15 mouse cellular contexts compared by ENCODE assay signal in the genomic region with DNA sequence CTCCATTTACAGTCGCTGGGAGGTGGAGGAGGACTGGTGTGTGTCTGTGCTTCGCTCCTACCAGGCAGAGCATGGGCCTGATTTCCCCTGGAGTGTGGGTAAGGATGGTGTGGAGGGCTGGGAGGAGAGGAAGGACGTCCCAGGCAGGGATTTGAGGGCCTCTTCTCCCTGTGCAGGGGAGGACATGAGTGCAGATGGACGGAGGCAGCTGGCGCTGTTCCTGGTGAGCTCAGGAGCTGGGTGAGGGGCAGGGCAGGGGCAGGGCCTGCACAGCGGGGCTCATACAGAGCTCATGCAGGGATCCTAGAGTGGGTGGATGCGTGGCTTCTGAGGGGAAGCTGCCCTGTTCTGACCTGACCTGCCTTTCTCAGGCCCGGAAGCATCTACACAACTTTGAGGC. TPM values are rescaled to one million over a fixed set of nuclear protein-coding genes. Genes with fewer than 3 reads are reported as not detected.
DNase-seq lines count a peak whose midpoint lies in the region; ATAC-seq and TF ChIP-seq lines count a peak whose summit lies in the region.
"Had no signal": no experiment of that assay in that cellular context is flagged by ENCODE, and none has a peak within 500 bp of the region (broad histone marks: within the 10 kb centered on the region; RNA-seq: fewer than 3 reads in every experiment).

No protein-coding gene starts in this region.

- no peak for TF ChIP-seq POLR2A in heart, adult 2 months (IDR thresholded peaks at IDR 0.05; ENCODE audit: insufficient read depth, low read depth, low read length)

- peak overlapping the region; percentile 19; the same call in 1 of the 2 replicates for H3K27ac ChIP-seq in heart, embryonic 10.5 days
- H3K27ac ChIP-seq in heart, adult 2 months, result no peak overlapping the region
- H3K27ac ChIP-seq in limb, embryonic 12.5 days, result no peak overlapping the region
- no peak overlapping the region for H3K27ac ChIP-seq in limb, embryonic 10.5 days
- H3K27ac ChIP-seq in embryonic facial prominence, embryonic 14.5 days (replicated peaks; ENCODE audit: low read depth, low read length), result no peak overlapping the region
- H3K27ac ChIP-seq in liver, embryonic 16.5 days (ENCODE audit: low read length), result peak overlapping the region; percentile 49; the same call in 1 of the 2 replicates

- no peaks in the 10 kb centered on the region for H3K79me2 ChIP-seq in heart, adult 2 months (replicated peaks; ENCODE audit: control insufficient read depth, insufficient read depth, low read length)

- H3K4me3 ChIP-seq in heart, embryonic 10.5 days, result no peak overlapping the region
- H3K4me3 ChIP-seq in heart, adult 2 months, result no peak overlapping the region
- no peak overlapping the region for H3K4me3 ChIP-seq in limb, embryonic 12.5 days (replicated peaks)
- no peak overlapping the region for H3K4me3 ChIP-seq in limb, embryonic 10.5 days
- no peak overlapping the region for H3K4me3 ChIP-seq in embryonic facial prominence, embryonic 14.5 days (ENCODE audit: low read depth, low read length)
- H3K4me3 ChIP-seq in liver, embryonic 16.5 days (ENCODE audit: low read depth, low read length), result no peak overlapping the region

- H3K27me3 ChIP-seq in heart, embryonic 10.5 days (ENCODE audit: insufficient read depth, poor library complexity, severe bottlenecking), result no peaks in the 10 kb centered on the region
- no peaks in the 10 kb centered on the region for H3K27me3 ChIP-seq in heart, adult 2 months (ENCODE audit: control insufficient read depth, insufficient read depth, low read length)
- H3K27me3 ChIP-seq in limb, embryonic 12.5 days, result no peaks in the 10 kb centered on the region
- no peaks in the 10 kb centered on the region for H3K27me3 ChIP-seq in limb, embryonic 10.5 days (ENCODE audit: low read depth, poor library complexity, severe bottlenecking)
- H3K27me3 ChIP-seq in embryonic facial prominence, embryonic 14.5 days (replicated peaks; ENCODE audit: control insufficient read depth, insufficient read depth, low read length), result no peaks in the 10 kb centered on the region
- H3K27me3 ChIP-seq in liver, embryonic 16.5 days (ENCODE audit: control insufficient read depth, insufficient read depth, low read depth, low read length), result no peaks in the 10 kb centered on the region

- TF ChIP-seq CTCF in heart, adult 2 months (IDR thresholded peaks at IDR 0.05), result no peak

- 81% methylated on average over 8 of the region's 8 CpGs for WGBS in heart, embryonic 10.5 days
- WGBS in heart, adult 2 months, result 59% methylated on average over 8 of the region's 8 CpGs
- 62% methylated on average over 8 of the region's 8 CpGs for WGBS in limb, embryonic 12.5 days
- WGBS in limb, embryonic 10.5 days, result 79% methylated on average over 8 of the region's 8 CpGs
- 62% methylated on average over 6 of the region's 8 CpGs for WGBS in embryonic facial prominence, embryonic 14.5 days
- 76% methylated on average over 8 of the region's 8 CpGs for WGBS in liver, embryonic 16.5 days (ENCODE audit: insufficient replicate concordance)

- no peak overlapping the region; the same call in 1 of the 2 replicates for H3K4me2 ChIP-seq in limb, embryonic 12.5 days
- no peak overlapping the region for H3K4me2 ChIP-seq in embryonic facial prominence, embryonic 14.5 days (ENCODE audit: low read depth, low read length)
- no peak overlapping the region for H3K4me2 ChIP-seq in liver, embryonic 16.5 days (ENCODE audit: low read depth, low read length)

- intact Hi-C loops in heart, adult 2 months (cut with DNase I), result no loop called here

- H3K4me1 ChIP-seq in heart, embryonic 10.5 days, result peaks cover 38% of the 10 kb centered on the region
- H3K4me1 ChIP-seq in heart, adult 2 months (ENCODE audit: control insufficient read depth, insufficient read depth, low read length), result no peaks in the 10 kb centered on the region
- peaks cover 6% of the 10 kb centered on the region; the same call in 1 of the 2 replicates for H3K4me1 ChIP-seq in limb, embryonic 12.5 days (replicated peaks)
- peaks cover 8% of the 10 kb centered on the region; the same call in 1 of the 2 replicates for H3K4me1 ChIP-seq in limb, embryonic 10.5 days
- H3K4me1 ChIP-seq in embryonic facial prominence, embryonic 14.5 days (ENCODE audit: control insufficient read depth, insufficient read depth, low read length), result no peaks in the 10 kb centered on the region
- H3K4me1 ChIP-seq in liver, embryonic 16.5 days (ENCODE audit: control insufficient read depth, low read depth, low read length), result peaks cover 38% of the 10 kb centered on the region

- no peak overlapping the region for H3K9ac ChIP-seq in heart, adult 2 months (ENCODE audit: low read depth, low read length)
- 0 out of 2 replicates have a peak overlapping the region, but pooled peaks have one; percentile 9 for H3K9ac ChIP-seq in limb, embryonic 12.5 days (replicated peaks)
- H3K9ac ChIP-seq in embryonic facial prominence, embryonic 14.5 days (ENCODE audit: low read depth, low read length), result no peak overlapping the region
- H3K9ac ChIP-seq in liver, embryonic 16.5 days (ENCODE audit: low read depth, low read length), result no peak overlapping the region

- 0 out of 2 replicates have a peak, but pooled peaks have one; percentile 20 for ATAC-seq in limb, embryonic 12.5 days (ENCODE audit: insufficient number of reproducible peaks, insufficient read depth, low FRiP score, low TSS enrichment, low read depth)
- ATAC-seq in embryonic facial prominence, embryonic 14.5 days (ENCODE audit: low read depth), result peak; percentile 60
- no peak for ATAC-seq in liver, embryonic 16.5 days (ENCODE audit: low read depth)
- no peak for ATAC-seq in inflammation-experienced regulatory T-cells, adult 6 months

- peaks cover 71% of the 10 kb centered on the region for H3K36me3 ChIP-seq in heart, embryonic 10.5 days
- no peaks in the 10 kb centered on the region for H3K36me3 ChIP-seq in heart, adult 2 months (ENCODE audit: control insufficient read depth, insufficient read depth, low read length)
- peaks cover 70% of the 10 kb centered on the region for H3K36me3 ChIP-seq in limb, embryonic 12.5 days
- H3K36me3 ChIP-seq in limb, embryonic 10.5 days, result peaks cover 70% of the 10 kb centered on the region
- peaks cover 70% of the 10 kb centered on the region for H3K36me3 ChIP-seq in embryonic facial prominence, embryonic 14.5 days (ENCODE audit: control insufficient read depth, insufficient read depth, low read length)
- H3K36me3 ChIP-seq in liver, embryonic 16.5 days (ENCODE audit: control insufficient read depth, insufficient read depth), result peaks cover 38% of the 10 kb centered on the region

- TF ChIP-seq EP300 in heart, adult 2 months (IDR thresholded peaks at IDR 0.05; ENCODE audit: insufficient read depth, low read depth, low read length), result no peak

- DNase-seq in heart, embryonic 10.5 days (ENCODE audit: low spot score), result no peak
- DNase-seq in heart, adult 2 months, result no peak
- no peak for DNase-seq in limb, embryonic 10.5 days (ENCODE audit: low spot score)
- DNase-seq in embryonic facial prominence, embryonic 14.5 days (ENCODE audit: low spot score), result peak; percentile 39
- DNase-seq: adrenal gland, postnatal 36 days; heart, postnatal 36 days; kidney, adult 2 months; layer of hippocampus, adult 9-11 months; right cerebral cortex, postnatal 25 days had no signal

- no peaks in the 10 kb centered on the region for H3K9me3 ChIP-seq in heart, embryonic 10.5 days
- H3K9me3 ChIP-seq in limb, embryonic 12.5 days, result no peaks in the 10 kb centered on the region
- no peaks in the 10 kb centered on the region for H3K9me3 ChIP-seq in limb, embryonic 10.5 days (replicated peaks)
- H3K9me3 ChIP-seq in embryonic facial prominence, embryonic 14.5 days (ENCODE audit: control insufficient read depth, low read length), result no peaks in the 10 kb centered on the region
- no peaks in the 10 kb centered on the region for H3K9me3 ChIP-seq in liver, embryonic 16.5 days (replicated peaks; ENCODE audit: control insufficient read depth, low read length)

RNA-seq across cellular contexts. Expression of gene Ly6g5c, which starts 5.8 kb away (rescaled TPM):
- polyA plus RNA-seq in heart, embryonic 10.5 days (2016; fragmentation: Nextera tagmentation; extraction: Ambion mirVana), result not detected in 2 replicates
- total RNA-seq in heart, adult 2 months (2021), result not detected
- polyA plus RNA-seq in heart, adult 2 months (2012; rRNA removed), result not detected in 2 replicates
- not detected in 2 replicates for polyA plus RNA-seq in limb, embryonic 12.5 days (2016; fragmentation: Nextera tagmentation; extraction: Ambion mirVana)
- polyA plus RNA-seq in limb, embryonic 10.5 days (2016; fragmentation: Nextera tagmentation; extraction: Ambion mirVana), result not detected in 2 replicates
- not detected in 2 replicates for polyA plus RNA-seq in embryonic facial prominence, embryonic 14.5 days (2014; fragmentation: Nextera tagmentation; extraction: Ambion mirVana)
- not detected in 2 replicates for polyA plus RNA-seq in liver, embryonic 16.5 days (2015; fragmentation: Nextera tagmentation; extraction: Ambion mirVana)
- not detected for polyA plus RNA-seq in inflammation-experienced regulatory T-cells, adult 6 months (2017; shearing (Covaris generic))
- total RNA-seq: adrenal gland, postnatal 36 days; heart, postnatal 36 days; left cerebral cortex, postnatal 14 days had no signal
- polyA plus RNA-seq: frontal cortex, adult 2 months; kidney, adult 2 months; lung, embryonic 16.5 days had no signal

RNA-seq across cellular contexts. Expression of gene Ly6g5b, which starts 12.9 kb away (rescaled TPM):
- 0.73 and 0.99 TPM in 2 replicates for polyA plus RNA-seq in heart, embryonic 10.5 days (2016; fragmentation: Nextera tagmentation; extraction: Ambion mirVana)
- total RNA-seq in heart, adult 2 months (2021), result under 1 TPM in 1 of 2 experiments, not detected in 1; 0.36 TPM
- polyA plus RNA-seq in heart, adult 2 months (2012; rRNA removed), result 0.23 and 0.35 TPM in 2 replicates
- 1.1 and 1.3 TPM in 2 replicates for polyA plus RNA-seq in limb, embryonic 12.5 days (2016; fragmentation: Nextera tagmentation; extraction: Ambion mirVana)
- 1.4 and 1.7 TPM in 2 replicates for polyA plus RNA-seq in limb, embryonic 10.5 days (2016; fragmentation: Nextera tagmentation; extraction: Ambion mirVana)
- 0.41 and 0.70 TPM in 2 replicates for polyA plus RNA-seq in embryonic facial prominence, embryonic 14.5 days (2014; fragmentation: Nextera tagmentation; extraction: Ambion mirVana)
- 0.33 and 0.35 TPM in 2 replicates for polyA plus RNA-seq in liver, embryonic 16.5 days (2015; fragmentation: Nextera tagmentation; extraction: Ambion mirVana)
- polyA plus RNA-seq in inflammation-experienced regulatory T-cells, adult 6 months (2017; shearing (Covaris generic)), result 1 to 10 TPM; 1.9 to 8.9 (median 3.9) TPM
- total RNA-seq: heart, postnatal 36 days had no signal

RNA-seq across cellular contexts. Expression of gene Abhd16a, which starts 13.2 kb away (rescaled TPM):
- polyA plus RNA-seq in heart, embryonic 10.5 days (2016; fragmentation: Nextera tagmentation; extraction: Ambion mirVana), result 66.7 and 69.8 TPM in 2 replicates
- 10 to 100 TPM; 53.2 to 62.5 TPM for total RNA-seq in heart, adult 2 months (2021)
- 95.7 and 98.2 TPM in 2 replicates for polyA plus RNA-seq in heart, adult 2 months (2012; rRNA removed)
- 74.5 and 75.3 TPM in 2 replicates for polyA plus RNA-seq in limb, embryonic 12.5 days (2016; fragmentation: Nextera tagmentation; extraction: Ambion mirVana)
- polyA plus RNA-seq in limb, embryonic 10.5 days (2016; fragmentation: Nextera tagmentation; extraction: Ambion mirVana), result 53.3 and 63.6 TPM in 2 replicates
- polyA plus RNA-seq in embryonic facial prominence, embryonic 14.5 days (2014; fragmentation: Nextera tagmentation; extraction: Ambion mirVana), result 77.2 and 92.3 TPM in 2 replicates
- 47.4 and 52.1 TPM in 2 replicates for polyA plus RNA-seq in liver, embryonic 16.5 days (2015; fragmentation: Nextera tagmentation; extraction: Ambion mirVana)
- 10 to 100 TPM; 22.3 to 26.3 (median 25.6) TPM for polyA plus RNA-seq in inflammation-experienced regulatory T-cells, adult 6 months (2017; shearing (Covaris generic))

RNA-seq across cellular contexts. Expression of gene Ly6g6f, which starts 16.9 kb away (rescaled TPM):
- polyA plus RNA-seq in heart, embryonic 10.5 days (2016; fragmentation: Nextera tagmentation; extraction: Ambion mirVana), result 0.91 and 1.0 TPM in 2 replicates
- total RNA-seq in heart, adult 2 months (2021), result not detected
- 0.27 TPM in 1 of 2 replicates, not detected in the other for polyA plus RNA-seq in heart, adult 2 months (2012; rRNA removed)
- 0.44 and 0.66 TPM in 2 replicates for polyA plus RNA-seq in limb, embryonic 12.5 days (2016; fragmentation: Nextera tagmentation; extraction: Ambion mirVana)
- polyA plus RNA-seq in limb, embryonic 10.5 days (2016; fragmentation: Nextera tagmentation; extraction: Ambion mirVana), result 0.56 and 0.66 TPM in 2 replicates
- 0.18 TPM in 1 of 2 replicates, not detected in the other for polyA plus RNA-seq in embryonic facial prominence, embryonic 14.5 days (2014; fragmentation: Nextera tagmentation; extraction: Ambion mirVana)
- polyA plus RNA-seq in liver, embryonic 16.5 days (2015; fragmentation: Nextera tagmentation; extraction: Ambion mirVana), result 4.0 and 5.7 TPM in 2 replicates
- not detected for polyA plus RNA-seq in inflammation-experienced regulatory T-cells, adult 6 months (2017; shearing (Covaris generic))
- total RNA-seq: adrenal gland, postnatal 36 days; heart, postnatal 36 days; left cerebral cortex, postnatal 14 days had no signal
- polyA plus RNA-seq: kidney, adult 2 months had no signal

RNA-seq across cellular contexts. Expression of gene Gpank1, which starts 19.0 kb away (rescaled TPM):
- polyA plus RNA-seq in heart, embryonic 10.5 days (2016; fragmentation: Nextera tagmentation; extraction: Ambion mirVana), result 17.1 and 24.5 TPM in 2 replicates
- 1 to 10 TPM; 6.8 to 8.5 TPM for total RNA-seq in heart, adult 2 months (2021)
- polyA plus RNA-seq in heart, adult 2 months (2012; rRNA removed), result 9.5 TPM in 2 replicates
- 22.4 and 23.7 TPM in 2 replicates for polyA plus RNA-seq in limb, embryonic 12.5 days (2016; fragmentation: Nextera tagmentation; extraction: Ambion mirVana)
- polyA plus RNA-seq in limb, embryonic 10.5 days (2016; fragmentation: Nextera tagmentation; extraction: Ambion mirVana), result 33.9 and 35.8 TPM in 2 replicates
- polyA plus RNA-seq in embryonic facial prominence, embryonic 14.5 days (2014; fragmentation: Nextera tagmentation; extraction: Ambion mirVana), result 13.0 and 13.4 TPM in 2 replicates
- polyA plus RNA-seq in liver, embryonic 16.5 days (2015; fragmentation: Nextera tagmentation; extraction: Ambion mirVana), result 12.4 and 12.9 TPM in 2 replicates
- polyA plus RNA-seq in inflammation-experienced regulatory T-cells, adult 6 months (2017; shearing (Covaris generic)), result 10 to 100 TPM; 57.1 to 87.4 (median 74.3) TPM

Comparison
In these comparisons a context has a peak if more than half of its experiments do, and no peak if none do; other contexts are left out.
1. H3K27ac ChIP-seq: peak in heart, embryonic 10.5 days (single experiment) and liver, embryonic 16.5 days (single experiment); none in heart, adult 2 months (single experiment), limb, embryonic 12.5 days (single experiment), limb, embryonic 10.5 days (single experiment) and embryonic facial prominence, embryonic 14.5 days (single experiment).
2. ATAC-seq: peak in limb, embryonic 12.5 days (single experiment) and embryonic facial prominence, embryonic 14.5 days (single experiment); none in liver, embryonic 16.5 days (single experiment) and inflammation-experienced regulatory T-cells, adult 6 months (single experiment).